Mouse (Mus musculus): ENCODE results near the gene Pde11a.

Pde11a gene

DNA sequence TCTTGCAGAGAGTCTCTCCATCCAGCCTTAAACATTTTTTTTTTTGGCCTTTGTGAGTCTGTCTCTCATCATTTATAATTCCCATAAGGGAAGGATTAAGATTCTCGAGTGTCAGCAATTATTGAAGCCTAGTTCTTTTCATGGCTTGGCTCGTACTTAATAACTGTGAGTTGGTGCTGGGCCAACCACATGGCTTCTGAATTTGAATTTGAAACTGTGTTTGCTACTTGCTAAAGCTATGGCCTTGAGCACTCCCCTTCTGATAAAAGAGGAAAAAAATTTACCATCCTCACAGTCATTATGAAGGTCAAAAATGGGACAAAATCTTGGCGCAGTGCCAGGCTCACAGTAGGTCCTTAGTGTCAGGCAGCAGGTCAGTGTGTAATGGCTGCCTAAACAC, 251.4 kb downstream of the Pde11a start:
- no peak for DNase-seq

DNA sequence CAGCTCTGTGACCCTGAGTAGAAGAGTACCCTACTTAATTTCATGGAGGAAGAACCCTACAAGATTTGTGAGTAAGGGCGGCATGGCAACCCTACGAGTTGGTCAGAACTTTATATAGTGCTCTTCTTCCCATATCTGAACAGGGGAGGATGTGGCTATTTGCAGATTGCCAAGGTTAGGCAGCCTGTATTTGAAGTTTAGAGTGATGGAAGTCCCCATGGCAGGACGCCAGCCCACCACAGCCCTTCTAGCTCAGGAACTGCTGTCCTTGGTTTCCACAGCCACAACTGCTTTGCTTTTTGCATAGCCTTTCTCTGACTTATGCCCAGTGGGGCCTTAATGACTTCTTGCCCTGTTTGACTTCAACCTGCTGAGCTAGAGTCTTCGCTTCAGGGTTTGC, 253.6 kb downstream of the Pde11a start:
- no peak for DNase-seq

DNA sequence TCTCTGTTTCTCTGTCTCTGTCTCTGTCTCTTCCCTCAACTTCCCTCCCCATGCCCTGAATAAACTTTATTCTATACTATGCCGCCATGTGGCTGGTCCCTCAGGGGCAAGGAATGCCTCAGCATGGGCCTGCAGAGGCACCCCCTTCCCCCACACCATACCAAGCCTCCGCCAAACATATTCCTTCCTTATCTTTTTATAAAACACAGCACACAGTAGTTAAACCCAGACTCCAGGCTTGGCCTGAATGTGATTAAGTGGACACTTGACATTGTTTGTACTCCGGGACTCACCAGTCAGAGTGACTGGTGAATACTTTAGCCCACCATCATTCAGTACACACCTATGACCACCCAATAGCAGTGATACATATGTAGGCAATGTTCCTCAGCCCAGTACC, 254.7 kb downstream of the Pde11a start:
- DNase-seq = no peak

DNA sequence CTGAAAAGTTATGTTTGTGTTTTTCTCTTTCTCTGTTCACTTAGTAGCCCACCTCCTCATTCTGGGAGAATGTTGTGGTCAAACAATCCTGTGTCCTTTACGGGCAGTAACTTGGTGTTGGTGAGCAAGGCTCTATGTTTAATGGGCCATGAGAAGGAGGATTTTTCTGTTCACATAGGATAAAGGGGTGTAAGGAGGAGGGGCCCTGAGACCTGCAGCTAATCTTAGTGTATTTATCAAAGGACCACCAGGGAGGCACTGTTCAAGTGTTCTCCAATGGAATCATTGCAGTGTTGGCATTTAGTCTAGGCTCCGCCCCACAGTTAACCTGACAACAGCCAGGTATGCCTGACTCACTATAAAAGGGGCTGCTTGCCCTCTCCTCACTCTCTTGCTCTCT, 255.2 kb downstream of the Pde11a start:
- no peak for DNase-seq

DNA sequence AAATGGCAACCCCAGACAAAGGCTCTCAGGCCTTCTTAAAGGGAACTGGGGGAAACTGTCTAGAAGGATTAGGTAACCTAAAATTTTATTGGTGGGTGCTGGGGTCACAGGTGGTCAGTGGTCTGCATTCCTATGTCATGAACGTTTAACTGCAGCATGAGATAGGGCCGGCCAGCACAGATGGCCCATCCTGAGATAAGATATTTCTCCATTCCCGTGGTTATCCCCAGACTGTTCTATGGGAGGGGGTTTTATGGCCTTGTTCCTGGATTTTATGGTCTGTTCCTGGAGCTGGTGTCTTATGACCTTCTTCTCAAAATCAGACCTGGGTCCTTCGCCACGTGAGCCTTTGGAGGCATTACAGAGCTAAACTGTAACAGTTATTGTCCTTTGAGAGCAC, 256.6 kb downstream of the Pde11a start:
- DNase-seq = no peak

DNA sequence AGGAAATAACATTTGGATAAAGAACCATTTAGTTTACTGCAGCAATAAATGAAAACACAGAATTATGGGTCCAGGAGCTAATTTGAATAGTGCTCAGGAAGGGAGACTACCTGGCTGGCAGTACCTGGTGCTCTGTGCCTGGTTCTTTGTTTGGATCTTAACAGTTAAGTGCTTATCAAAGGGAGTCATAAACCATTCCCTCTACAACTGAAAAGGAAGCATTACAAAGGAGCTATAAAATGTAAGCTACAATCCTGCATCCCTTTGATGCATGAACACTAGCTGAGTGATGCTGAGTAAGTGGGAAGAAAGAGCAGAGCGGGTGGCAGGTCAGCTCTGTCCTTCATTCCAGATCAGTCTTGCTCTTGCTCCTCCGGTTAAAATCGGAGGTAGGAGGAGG, 258.0 kb downstream of the Pde11a start:
- no peak for DNase-seq

DNA sequence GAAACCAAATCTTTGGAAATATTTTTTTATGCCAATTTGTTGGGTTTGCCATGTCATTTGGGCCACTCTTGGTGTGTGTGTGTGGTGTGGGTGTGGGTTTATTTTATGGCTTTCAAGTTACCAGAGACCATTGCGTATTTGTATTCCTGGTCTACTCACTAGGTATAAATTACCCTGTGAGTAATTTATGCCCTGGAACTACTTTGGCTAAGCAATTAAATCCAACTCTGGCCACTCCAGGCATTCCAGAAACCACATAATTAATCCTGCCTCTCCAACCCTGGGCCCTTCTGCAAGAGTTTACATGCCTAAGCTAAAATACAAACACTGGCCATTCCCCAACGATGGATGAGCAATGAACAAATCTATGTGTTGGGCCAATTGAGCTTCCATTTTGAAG, 261.7 kb downstream of the Pde11a start:
- no peak for DNase-seq

DNA sequence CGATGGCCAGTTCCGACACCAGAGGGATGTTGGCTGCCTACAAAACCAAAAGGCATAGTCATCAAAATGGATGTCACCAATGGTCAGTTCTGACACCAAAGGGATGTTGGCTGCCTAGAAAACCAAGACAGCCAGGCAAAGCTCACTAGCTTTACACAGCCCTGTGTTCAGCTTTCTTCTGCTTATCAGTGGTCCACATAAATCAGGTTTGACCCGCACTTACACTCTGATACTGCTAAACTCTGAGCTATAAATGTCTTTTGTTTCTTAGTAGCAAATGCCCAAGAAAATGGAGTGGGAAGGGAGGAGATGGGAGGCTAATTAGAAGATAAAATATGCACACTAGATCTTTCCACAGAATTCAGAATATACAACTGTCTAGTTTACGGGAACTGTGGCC, 262.5 kb downstream of the Pde11a start:
- no peak for DNase-seq

DNA sequence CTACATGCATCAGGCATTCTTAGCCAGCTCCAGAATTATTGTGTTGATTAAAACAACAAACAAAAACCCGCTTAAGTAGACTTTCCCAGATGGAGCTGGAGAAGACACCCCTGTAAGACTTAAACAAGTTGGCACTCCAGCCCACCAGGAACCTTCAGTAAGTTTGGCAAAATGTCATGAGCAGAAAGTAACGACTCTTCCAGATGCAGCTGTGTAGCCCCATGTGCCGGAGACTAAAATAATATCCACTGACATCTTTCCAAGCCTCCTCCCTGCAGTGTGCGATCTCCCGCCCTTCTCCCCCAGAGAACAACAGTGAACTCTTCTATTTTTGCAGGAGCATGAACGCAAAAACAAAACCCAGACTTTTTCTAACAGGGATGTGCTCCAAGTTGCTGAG, 265.5 kb downstream of the Pde11a start:
- DNase-seq = no peak

DNA sequence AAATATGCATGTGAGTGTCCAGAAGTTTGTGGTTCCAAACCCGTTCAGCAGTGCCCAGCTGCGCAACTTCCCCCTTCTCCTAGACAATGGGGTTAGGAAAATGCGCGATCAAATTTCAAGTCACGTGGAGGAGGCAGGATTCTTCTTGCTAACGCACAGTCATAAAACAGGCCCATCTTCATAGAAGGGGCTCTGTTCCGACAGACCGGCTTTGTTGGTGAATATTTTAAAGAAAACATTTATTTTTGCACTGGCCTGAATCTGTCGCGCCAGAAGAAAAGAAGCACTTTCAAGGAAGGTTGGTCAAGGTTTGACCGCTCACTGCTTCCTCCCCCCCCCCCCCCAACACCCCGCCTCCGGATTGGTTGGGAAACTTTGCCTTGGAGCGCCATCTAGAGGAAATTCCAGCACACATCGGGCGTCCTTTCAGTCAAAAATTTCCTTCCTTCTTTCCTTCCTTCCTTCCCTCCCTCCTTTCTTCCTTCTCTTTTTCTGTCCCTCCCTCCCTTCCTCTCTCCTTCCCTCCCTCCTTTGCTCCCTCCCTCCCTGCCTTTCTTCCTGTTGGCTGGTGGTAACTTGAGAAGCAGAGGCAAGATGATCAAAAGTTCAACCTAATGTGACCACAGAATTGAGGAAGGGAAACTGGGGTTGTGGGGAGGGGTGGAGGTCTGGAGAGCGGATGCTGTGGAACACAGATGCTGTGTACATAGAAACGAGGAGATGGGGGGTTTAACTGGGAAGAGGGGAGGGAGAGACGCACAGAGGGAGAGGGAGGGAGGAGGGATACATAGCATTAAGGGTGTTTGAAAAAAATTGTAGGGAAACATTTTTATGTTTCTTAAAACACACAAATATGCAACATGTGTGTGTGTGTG, 267.9 kb downstream of the Pde11a start:
- DNase-seq = no peak

DNA sequence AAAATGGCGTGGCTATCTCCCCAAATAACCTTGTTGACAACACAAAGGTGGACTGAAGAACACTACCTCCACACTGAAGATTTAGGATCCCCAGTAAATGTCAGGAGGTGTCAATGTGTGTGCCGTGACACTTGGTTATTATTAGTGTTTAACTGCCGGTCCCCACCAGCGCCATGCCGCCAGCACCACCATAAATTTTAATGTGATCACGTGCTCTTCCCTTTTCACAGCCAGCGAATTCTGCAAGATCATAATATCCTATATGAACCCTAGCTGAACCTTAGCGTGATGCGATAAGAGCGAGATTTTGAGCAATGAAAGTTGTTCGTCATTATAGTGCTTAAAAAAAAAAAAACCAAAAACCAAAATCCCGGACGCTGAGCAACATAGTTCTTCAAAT, 269.3 kb downstream of the Pde11a start:
- DNase-seq = no peak

DNA sequence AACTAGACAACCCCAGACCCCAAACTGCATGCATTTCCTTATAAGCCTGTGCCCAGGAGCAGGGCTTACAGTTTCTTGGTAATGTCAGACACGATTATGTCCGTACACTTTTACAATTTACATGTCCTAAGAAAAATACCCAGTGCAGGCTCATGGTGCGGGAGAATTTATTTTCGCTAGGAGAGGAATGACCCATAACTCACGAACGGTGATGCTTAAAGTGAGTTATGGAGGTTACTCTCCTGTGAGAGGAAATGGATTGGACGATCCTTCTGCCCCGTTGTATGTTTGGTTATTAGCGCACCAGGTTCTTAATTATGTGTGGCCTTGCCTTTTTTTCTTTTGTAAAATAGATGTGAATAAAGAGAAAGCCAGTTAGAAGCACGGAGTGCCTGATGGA, 270.4 kb downstream of the Pde11a start:
- no peak for DNase-seq

DNA sequence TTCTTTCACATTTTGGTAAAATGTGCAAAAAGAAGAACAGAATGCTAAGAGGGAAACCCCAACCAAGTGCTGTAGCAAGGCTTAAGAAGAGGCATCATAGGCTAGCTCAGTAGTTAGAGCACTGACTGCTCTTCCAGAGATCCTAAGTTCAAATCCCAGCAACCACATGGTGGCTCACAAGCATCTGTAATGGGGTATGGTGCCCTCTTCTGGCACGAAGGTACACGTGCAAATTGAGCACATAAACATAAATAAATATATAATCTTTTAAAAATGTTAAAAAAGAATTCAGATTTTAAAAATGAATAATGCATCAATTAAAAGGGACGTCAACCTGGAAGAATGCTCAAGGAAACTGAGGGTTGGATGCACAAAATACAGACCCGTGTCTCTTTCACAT, 271.4 kb downstream of the Pde11a start:
- no peak for DNase-seq

DNA sequence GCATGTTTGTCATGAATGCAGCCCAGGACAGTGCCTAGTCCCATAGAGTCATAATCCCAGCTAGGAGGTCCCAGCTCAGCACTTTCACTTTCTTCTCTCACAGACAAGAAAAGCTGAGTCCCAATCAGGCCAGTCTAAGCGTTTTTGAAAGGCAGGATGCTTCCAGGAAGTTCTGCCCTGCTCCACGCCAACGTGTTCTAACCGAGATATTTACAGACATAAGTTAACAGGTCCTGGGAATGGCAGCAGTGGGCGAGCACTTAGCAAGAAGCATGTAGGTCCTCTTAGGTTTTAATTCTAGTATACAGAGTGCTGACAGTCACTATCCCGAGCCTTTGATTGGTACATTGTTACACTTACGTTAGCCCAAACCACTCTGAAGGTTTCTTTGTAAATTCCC, 273.3 kb downstream of the Pde11a start:
- no peak for DNase-seq

DNA sequence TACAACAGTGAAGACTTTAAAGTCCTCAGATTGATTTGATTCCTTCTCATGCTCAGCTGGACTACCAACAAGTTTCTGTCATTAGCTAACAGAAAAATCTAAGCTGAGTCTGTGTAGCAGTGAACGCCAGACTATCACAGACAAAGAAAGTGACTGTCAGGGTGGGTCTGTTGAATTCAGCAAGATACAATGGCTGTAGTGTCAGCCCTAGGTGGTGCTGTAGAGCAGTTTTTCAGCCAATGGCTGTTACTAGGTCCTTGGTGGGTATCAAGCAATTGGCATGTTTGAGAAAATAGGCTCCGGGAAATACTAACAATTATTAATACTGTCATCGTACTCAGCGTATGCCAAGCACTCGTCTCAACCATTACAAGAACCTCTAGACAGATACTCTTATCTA, 274.5 kb downstream of the Pde11a start:
- DNase-seq = no peak

DNA sequence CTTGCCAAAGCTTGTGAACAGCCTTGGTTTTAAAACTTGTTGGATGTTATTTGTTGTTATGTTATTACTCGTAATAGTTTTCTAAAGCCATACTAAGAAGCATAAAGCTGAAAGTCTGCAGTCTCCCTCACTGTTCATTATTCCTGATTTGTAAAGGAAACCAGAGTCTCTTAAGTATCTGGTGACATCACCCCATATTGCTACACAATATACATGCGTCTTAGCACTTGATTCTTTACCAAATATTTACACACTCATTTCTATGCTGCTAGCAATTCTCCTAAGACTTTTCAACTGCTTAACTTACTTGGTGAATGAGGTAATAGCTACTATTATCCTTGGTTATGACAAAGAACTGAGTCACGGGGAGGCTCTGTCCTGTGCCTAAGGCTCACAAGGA, 278.4 kb downstream of the Pde11a start:
- DNase-seq = no peak

DNA sequence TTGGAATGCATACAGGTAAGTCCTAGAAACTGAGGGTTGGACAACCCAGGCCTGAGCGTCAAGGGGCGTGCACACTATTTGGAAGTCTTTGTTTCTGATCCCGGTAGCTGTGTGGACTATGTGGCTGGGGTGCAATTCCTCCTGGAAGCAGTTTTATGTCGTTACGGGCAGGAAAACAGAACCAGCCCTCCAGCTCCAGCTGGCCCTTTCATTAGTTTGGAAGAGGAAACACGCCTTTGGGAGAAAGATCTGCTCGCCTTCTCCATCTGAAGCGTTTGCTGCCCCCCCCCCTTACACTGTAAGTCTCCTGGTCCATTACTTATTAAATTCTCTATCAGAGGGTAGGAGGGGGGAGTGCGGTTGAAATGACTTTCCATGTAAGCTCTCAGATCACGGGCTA, 279.0 kb downstream of the Pde11a start:
- no peak for DNase-seq

DNA sequence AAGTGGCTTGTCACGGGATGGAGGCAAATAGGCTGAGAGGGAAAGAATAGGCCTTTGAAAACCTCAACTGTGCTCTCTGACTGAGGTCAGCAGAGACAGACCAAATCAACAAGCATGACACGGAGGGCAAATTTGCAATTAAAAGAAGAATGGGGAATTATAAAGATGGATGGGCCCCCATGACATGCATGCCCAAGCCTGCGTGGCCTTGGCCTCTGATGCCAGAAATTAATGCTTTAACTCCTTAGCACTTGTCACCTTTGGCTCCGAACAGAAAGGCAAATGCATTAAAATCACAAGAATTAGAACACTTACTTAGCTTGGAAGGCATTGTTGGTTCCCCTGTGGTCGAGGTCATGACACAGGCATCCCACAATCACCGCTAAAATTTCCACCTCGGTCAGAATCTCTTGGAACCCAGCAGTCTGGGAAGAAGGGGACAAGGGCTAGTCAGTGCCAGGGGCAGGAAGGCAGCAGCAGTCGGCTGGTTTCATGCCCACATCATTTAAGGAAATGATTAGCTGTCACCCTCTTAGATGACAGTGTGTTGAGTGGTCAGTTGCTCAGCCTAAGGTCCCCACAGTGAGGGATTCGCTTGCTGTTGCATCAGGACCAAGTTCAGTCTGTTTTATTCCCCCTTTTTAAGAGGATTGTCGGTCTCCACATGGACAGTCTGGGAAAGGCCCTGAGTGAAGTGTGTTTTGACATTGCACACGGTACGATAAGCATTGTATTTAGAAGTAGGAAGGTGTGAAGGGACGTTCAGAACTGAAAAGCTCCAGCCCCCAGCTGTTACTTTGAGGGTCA, 279.7 kb downstream of the Pde11a start:
- DNase-seq = no peak

DNA sequence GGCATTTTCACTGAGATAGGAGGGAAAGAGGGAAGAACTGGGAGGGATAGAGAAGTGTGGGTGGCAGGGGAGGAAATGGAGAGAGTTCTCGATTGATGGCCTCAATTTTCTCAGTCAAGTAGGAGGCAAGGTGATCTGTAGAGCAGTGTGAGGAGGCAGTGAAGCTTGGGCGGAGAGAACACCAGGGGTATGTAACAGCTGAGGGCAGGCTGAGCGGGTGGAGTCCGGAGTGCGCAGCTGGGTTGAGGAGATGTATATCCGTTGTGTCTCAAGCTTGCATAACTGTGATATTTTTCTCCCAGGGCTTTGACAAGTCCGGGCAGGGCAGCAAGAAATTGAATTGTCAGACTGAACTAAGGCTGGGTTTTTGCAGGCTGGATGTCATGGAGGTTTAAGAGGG, 281.0 kb downstream of the Pde11a start:
- no peak for DNase-seq

DNA sequence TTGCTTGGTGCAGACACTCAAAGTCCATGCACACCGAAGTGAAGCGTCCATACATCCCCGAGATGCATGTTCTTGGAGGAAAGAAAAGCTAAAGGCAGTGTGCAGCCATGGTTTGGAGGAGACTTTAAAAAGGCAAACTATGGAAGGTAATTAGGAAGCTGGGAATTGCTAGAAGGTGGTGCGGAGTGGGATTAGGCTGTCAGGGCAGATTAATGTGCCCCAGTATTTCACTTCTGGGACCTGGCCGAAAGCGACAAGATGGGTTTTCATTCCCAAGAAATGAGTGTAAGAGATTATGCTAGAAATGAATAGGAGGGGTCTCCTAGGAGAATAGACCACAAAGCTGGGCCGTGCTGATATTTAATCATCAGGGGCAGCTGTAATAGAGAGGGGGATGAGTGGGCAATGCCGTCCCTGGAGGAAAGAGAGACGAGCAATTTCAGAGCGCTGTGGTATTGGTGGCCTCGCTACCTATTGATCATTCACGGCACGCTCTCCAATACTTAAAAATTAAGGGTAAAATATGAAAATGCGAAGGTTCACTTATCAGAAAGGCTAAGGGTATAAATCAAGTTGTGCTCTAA, 284.7 kb downstream of the Pde11a start:
- DNase-seq = no peak

DNA sequence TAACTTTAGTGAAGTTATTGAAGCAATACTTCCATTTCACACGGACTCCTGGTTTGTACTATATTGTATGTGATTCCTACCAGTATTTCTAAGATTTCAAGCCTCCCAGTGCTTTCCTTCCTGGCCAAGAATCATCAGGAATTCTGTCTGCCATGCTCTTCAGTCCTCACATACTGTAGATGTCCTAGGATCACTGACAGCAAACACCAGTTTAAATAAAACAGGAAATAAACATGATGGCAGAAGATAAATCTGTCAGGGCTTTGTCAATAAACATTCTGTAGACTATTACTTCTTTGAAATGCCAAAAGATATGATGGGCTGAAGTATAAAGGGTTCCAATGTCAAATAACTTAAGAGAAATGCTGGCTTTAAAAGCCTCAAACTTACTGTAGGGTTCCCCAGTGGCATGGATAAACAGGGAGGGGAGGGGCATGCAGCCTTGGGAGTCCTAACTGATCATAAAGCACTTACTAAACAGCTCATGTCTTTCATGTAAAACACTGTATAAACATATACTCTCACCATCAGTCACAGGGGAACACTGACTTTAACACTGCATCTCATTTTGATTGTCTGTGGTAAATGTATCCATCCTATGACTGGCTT, 285.6 kb downstream of the Pde11a start:
- DNase-seq = no peak

DNA sequence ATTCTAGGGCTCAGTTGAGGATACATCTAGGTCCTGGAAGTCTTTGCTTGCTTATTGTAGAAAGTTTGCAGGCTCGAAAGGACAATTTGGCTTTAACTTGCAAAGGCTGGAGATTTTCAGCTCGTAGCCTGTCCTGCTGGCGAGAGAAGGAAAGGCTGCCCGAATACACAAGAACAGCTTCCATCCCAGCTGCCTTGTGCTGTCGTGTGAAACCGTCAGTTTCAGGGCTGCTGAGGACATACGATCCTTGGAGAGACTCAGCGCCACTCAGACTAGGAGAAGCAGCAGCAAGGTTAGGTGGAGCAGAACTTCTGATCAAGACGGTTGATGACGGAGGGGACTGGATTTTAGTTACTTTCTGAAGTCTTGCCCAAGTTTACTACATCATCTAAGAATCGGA, 287.2 kb downstream of the Pde11a start:
- no peak for DNase-seq

DNA sequence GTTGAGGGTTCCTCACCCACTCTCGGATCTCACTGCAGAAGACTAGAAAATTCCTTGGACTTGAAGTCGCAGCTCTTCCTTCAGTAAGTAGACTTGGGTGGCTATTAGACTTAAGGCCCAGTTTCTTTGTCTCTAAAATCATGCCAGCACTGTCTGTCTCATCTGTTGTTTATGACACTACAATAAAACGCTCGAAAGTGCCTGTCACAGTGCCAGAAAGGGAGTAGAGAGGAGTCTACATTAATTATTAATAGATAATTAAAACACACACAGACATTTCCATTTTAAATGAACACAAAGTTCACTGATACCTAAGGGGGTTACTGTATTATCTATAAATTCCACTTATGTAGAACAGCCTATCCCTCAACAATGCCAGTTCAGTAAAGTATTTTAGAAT, 287.7 kb downstream of the Pde11a start:
- DNase-seq = no peak

DNA sequence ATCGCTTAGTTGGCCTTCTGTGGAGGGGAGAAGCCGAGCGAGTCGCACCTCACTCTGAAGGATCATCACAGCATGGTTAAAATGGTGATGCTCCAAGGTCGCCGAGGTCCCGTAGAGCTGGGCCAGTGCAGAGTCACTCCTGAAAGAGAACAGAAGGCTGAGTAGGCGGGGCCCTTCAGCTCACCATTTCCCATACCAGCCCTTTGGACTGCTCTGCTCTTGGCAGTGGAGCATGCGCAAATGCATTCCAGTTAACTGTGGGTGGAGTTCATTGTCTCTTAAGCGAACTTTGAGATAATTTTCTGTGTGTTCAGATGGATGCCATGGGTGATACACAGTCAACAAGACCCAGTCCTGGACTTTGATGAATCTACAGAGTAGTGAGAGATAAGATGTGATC, 288.5 kb downstream of the Pde11a start:
- no peak for DNase-seq

Measured in thymus, adult 18-20 months (tissue).